In the genomic region with DNA sequence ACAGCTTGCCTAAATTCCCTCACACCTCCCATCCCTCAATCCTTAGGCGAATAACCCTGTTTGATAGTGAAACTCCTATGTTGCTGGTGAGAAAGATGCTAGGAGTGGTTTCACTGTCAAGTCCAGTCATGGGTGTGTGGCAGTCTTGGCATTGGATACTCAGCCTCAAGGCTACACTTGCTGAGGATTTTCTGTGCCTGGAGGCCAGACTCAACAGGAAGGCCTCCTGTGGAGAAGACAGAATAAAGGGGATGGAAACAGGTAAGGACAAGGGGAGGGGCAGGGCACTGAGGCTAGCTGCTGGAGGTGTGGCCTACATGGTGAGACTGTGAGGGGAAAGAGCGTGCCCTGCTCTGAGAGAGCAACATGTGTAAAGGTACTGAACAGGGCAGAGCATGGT, we compare ENCODE assay signal across 26 mouse cellular contexts.
"Had no signal": no experiment of that assay in that cellular context is flagged by ENCODE, and none has a peak within 500 bp of the region (broad histone marks: within the 10 kb centered on the region; RNA-seq: fewer than 3 reads in every experiment).

No protein-coding gene starts in this region.

- H3K9ac ChIP-seq: heart, embryonic 13.5 days; heart, embryonic 15.5 days; hindbrain, embryonic 13.5 days; hindbrain, embryonic 15.5 days; kidney, embryonic 15.5 days; limb, embryonic 13.5 days; limb, embryonic 15.5 days; liver, embryonic 12.5 days; liver, embryonic 14.5 days had no signal

- H3K36me3 ChIP-seq: heart, embryonic 13.5 days; heart, embryonic 15.5 days; hindbrain, embryonic 13.5 days; hindbrain, embryonic 15.5 days; kidney, embryonic 15.5 days; limb, embryonic 13.5 days; limb, embryonic 15.5 days; liver, embryonic 12.5 days had no signal

- ATAC-seq: hindbrain, postnatal 0 days; intestine, embryonic 16.5 days; liver, embryonic 12.5 days had no signal

- H3K4me3 ChIP-seq: heart, adult 2 months; heart, embryonic 13.5 days; heart, embryonic 15.5 days; hindbrain, embryonic 13.5 days; hindbrain, embryonic 15.5 days; kidney, embryonic 15.5 days; limb, embryonic 13.5 days; limb, embryonic 15.5 days; liver, embryonic 12.5 days had no signal

- H3K9me3 ChIP-seq: heart, embryonic 13.5 days; heart, embryonic 15.5 days; hindbrain, embryonic 13.5 days; hindbrain, embryonic 15.5 days; kidney, embryonic 15.5 days; limb, embryonic 13.5 days; limb, embryonic 15.5 days; liver, embryonic 12.5 days had no signal

- DNase-seq: gastrocnemius, postnatal 14 days; gastrocnemius, postnatal 36 days; heart, adult 11 months; heart, adult 2 months; heart, postnatal 14 days; heart, postnatal 36 days; kidney, adult 11 months; kidney, adult 2 months; kidney, adult 9 months; kidney, postnatal 14 days; kidney, postnatal 36 days; layer of hippocampus, adult 9-11 months; layer of hippocampus, postnatal 36 days; left cerebral cortex, postnatal 4 days had no signal

- H3K27ac ChIP-seq: heart, adult 2 months; heart, embryonic 13.5 days; heart, embryonic 15.5 days; hindbrain, embryonic 13.5 days; hindbrain, embryonic 15.5 days; hindbrain, postnatal 0 days; kidney, embryonic 15.5 days; kidney, postnatal 0 days; limb, embryonic 13.5 days; limb, embryonic 15.5 days; liver, embryonic 12.5 days; liver, embryonic 14.5 days had no signal
